Mouse (Mus musculus): ENCODE results near the gene Slc25a35.

DNA sequence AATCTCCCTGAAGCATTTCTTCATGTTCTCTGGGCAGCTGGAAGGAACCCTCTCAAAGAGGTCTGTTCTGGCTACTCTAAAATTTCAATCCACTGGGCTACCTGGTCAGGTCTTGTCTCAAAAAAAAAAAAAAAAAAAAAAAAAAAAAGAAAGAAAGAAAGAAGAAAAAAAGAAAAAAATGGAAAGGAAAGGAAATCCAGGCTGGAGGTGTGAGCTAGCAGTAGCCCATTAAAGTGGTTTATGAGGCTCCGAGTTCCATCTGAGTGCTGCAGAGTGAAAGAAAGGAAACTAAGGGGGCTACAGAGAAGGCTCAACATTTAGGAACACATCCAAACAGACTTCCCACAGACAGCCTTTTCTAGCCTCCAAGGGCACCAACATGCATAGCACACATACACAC is 10.0 kb upstream of the Slc25a35 start:
- TF ChIP-seq CTCF (IDR thresholded peaks at IDR 0.05; ENCODE audit: borderline replicate concordance, insufficient read depth, low read length) (no peak), POLR2A (IDR thresholded peaks at IDR 0.05; ENCODE audit: low read depth, low read length) (no peak)
